Mouse (Mus musculus) liver, postnatal 0 days (tissue): ENCODE data around the gene Slc4a4. TPM values are rescaled to one million over a fixed set of nuclear protein-coding genes. Genes with fewer than 3 reads are reported as not detected.

Experiments used
- ATAC-seq: fragments of 200-750 bp; cut with Nextera tagmentation; 2 replicates; pipeline ENCODE4 v1.8.0; 2017; ENCODE audit warnings: mild to moderate bottlenecking, moderate library complexity
- DNase-seq: peaks from one replicate; pipeline ENCODE4 v3.0.0-alpha.2; 2016
- H3K27ac ChIP-seq: fragments of 300-500 bp; sonication (generic); 2 replicates; pipeline ENCODE4 v1.5.1; 2014; ENCODE audit warnings: antibody characterized with exemption, moderate library complexity, mild to moderate bottlenecking, low read depth
- H3K27me3 ChIP-seq: fragments of 300-500 bp; sonication (generic); 2 replicates; pipeline ENCODE4 v1.6.1; 2014; ENCODE audit warnings: low read length, control low read depth, mixed read lengths; ENCODE audit not compliant: insufficient read depth
- H3K36me3 ChIP-seq: fragments of 300-500 bp; sonication (generic); replicated peaks from 2 replicates; pipeline ENCODE4 v1.6.1; 2014; ENCODE audit warnings: mild to moderate bottlenecking, control low read depth, low read length, moderate library complexity, mixed read lengths; ENCODE audit not compliant: insufficient read depth
- H3K4me1 ChIP-seq: fragments of 300-500 bp; sonication (generic); 2 replicates; pipeline ENCODE4 v1.6.1; 2014; ENCODE audit warnings: antibody characterized with exemption, mild to moderate bottlenecking, control low read depth; ENCODE audit not compliant: insufficient read depth
- H3K4me2 ChIP-seq: fragments of 300-500 bp; sonication (generic); 2 replicates; pipeline ENCODE4 v1.6.1; 2014; ENCODE audit warnings: low read depth, mild to moderate bottlenecking, low read length, moderate library complexity, mixed read lengths
- H3K4me3 ChIP-seq: fragments of 300-500 bp; sonication (generic); 2 replicates; pipeline ENCODE4 v1.5.1; 2014; ENCODE audit warnings: low read depth, low read length
- H3K9ac ChIP-seq: fragments of 300-500 bp; sonication (generic); replicated peaks from 2 replicates; pipeline ENCODE4 v1.6.1; 2014; ENCODE audit warnings: mild to moderate bottlenecking, moderate library complexity
- H3K9me3 ChIP-seq: fragments of 300-500 bp; sonication (generic); 2 replicates; pipeline ENCODE4 v1.6.1; 2016; ENCODE audit warnings: mild to moderate bottlenecking, control low read depth, low read length, mixed read lengths
- CTCF ChIP-seq: sonication (generic); IDR thresholded peaks from 2 replicates; pipeline ENCODE4 v1.5.1; 2016; ENCODE audit warnings: antibody characterized with exemption, low read depth
- EP300 ChIP-seq: IDR thresholded peaks from 2 replicates; pipeline ENCODE4 v1.6.1; 2016; ENCODE audit warnings: antibody characterized with exemption, low read depth, mild to moderate bottlenecking
- WGBS: fragments of 180-500 bp; shearing (Covaris S2); extraction: QIAGEN DNeasy Blood & Tissue Kit; methylation state at CpG from one replicate; pipeline ENCODE4 v1.1.7; 2014; ENCODE audit not compliant: insufficient replicate concordance; 5-methylcytosine and 5-hydroxymethylcytosine counted together
- polyA plus RNA-seq: library from polyadenylated mRNA; unstranded; fragments of >200 nt; fragmentation: Nextera tagmentation; extraction: Ambion mirVana; gene quantifications from 2 replicates; pipeline ENCODE4 v1.2.1, GENCODE M21; 2015

The Slc4a4 gene
- polyA plus RNA-seq, 1 experiment from 2014 or later, result 4.1 TPM

DNA sequence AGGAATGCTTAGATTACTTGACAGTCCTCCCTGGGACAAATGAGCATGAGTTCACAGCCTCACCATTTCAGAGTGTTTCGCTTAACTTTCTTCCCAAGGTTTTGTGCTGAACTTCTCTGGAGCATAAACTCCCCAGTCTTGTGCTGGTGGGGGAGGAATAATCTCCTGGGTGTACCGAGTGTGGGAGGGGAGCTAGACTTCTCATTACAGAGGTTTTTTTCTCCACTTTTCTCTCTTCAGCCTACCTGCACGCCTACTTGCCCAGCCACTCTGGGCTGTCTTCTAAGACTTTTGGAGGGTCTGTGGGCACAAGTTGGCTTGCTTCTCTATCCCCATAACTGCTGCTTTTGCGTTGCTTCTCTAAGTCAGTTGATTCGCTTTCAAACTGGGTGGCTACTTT, 365.2 kb downstream of the Slc4a4 start:
- H3K4me1 ChIP-seq, result 0 out of 2 replicates have a peak, but pooled peaks cover 4% of the 10 kb centered on the region
- TF ChIP-seq EP300 (no peak), CTCF (no peak)
- H3K4me2 ChIP-seq, result no peak overlapping the region
- no peaks in the 10 kb centered on the region for H3K36me3 ChIP-seq
- 64% methylated on average over 5 of the region's 5 CpGs for WGBS
- H3K4me3 ChIP-seq, result no peak overlapping the region
- ATAC-seq (no peak), DNase-seq (no peak)
- H3K27me3 ChIP-seq, result no peaks in the 10 kb centered on the region
- H3K9me3 ChIP-seq, result no peaks in the 10 kb centered on the region
- no peak overlapping the region for H3K9ac ChIP-seq
- no peak overlapping the region for H3K27ac ChIP-seq

DNA sequence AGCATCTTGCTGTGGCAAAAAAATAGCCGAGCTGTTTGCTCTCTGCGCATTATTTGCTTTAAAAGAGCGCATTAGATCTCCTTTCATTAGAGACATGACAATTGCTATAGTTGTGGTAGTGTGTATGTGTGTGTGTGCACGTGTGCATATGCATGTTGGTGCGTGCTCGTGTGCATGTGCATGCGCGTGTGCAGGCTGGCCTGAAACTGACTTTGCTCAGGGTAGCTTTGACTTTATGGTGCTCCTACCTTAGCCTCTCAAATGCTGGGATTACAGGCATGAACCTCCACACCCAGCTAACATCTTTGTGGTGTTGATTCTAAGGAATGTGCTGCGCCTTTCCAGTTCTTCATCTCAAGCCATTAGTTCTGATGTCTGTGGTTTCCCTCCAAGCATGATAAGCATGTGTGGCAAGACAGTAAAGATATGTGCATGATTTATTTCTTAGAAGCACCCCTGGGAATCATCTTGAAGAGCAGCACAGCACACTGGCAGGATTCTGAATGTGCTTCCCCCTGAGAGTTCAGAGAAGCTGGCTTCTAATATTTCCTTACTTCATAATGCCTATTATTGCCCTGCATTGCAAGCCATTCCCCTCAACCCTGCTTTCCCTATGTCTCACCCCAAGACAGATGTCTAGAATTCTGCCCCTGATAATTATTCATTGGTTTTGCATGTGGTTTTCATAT, 373.3 kb downstream of the Slc4a4 start:
- no peak overlapping the region for H3K27ac ChIP-seq
- 0 out of 2 replicates have a peak, but pooled peaks cover 4% of the 10 kb centered on the region for H3K4me1 ChIP-seq
- no peak overlapping the region for H3K4me3 ChIP-seq
- H3K36me3 ChIP-seq, result no peaks in the 10 kb centered on the region
- DNase-seq (no peak), ATAC-seq (no peak)
- no peak overlapping the region for H3K4me2 ChIP-seq
- H3K9ac ChIP-seq, result no peak overlapping the region
- H3K27me3 ChIP-seq, result no peaks in the 10 kb centered on the region
- TF ChIP-seq CTCF (no peak), EP300 (no peak)
- 83% methylated on average over 9 of the region's 9 CpGs for WGBS
- H3K9me3 ChIP-seq, result no peaks in the 10 kb centered on the region

- ATAC-seq, result no peak
Observed at GRCm38 (mm10) chr5:89277049-89277448, 390.4 kb downstream of the Slc4a4 start.

DNA sequence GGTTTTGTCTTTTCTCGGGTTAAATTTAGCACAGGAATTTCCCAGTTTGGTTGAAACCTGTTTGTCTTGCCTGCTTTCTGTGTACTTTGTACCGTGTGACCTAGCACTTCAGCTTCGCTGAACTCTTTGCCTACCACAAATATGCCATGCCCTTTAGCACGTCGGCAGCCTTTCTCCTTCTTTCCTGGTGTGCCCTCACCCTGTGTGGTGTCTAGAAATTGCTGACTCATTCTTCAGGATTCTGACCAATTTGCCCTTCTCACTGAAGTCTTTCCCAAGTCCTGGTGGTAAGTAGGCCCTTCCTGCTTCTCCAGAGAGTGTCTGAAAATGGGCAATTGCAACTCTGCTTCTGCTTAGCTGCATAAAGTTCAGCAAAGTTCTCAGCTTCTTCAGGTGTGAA, 391.0 kb downstream of the Slc4a4 start:
- 0 out of 2 replicates have a peak overlapping the region, but pooled peaks have one; percentile 30 for H3K4me2 ChIP-seq
- WGBS, result 35% methylated on average over 5 of the region's 5 CpGs
- H3K27me3 ChIP-seq, result no peaks in the 10 kb centered on the region
- ATAC-seq (peak; percentile 87), DNase-seq (peak; percentile 40)
- no peaks in the 10 kb centered on the region for H3K36me3 ChIP-seq
- H3K9me3 ChIP-seq, result no peaks in the 10 kb centered on the region
- H3K27ac ChIP-seq, result peak overlapping the region; percentile 79
- no peak overlapping the region for H3K9ac ChIP-seq
- peaks cover 4% of the 10 kb centered on the region; the same call in 1 of the 2 replicates for H3K4me1 ChIP-seq
- H3K4me3 ChIP-seq, result no peak overlapping the region
- TF ChIP-seq EP300 (no peak), CTCF (no peak)

More at GRCm38 (mm10) chr5:89277049-89277448, 390.4 kb downstream of the Slc4a4 start:
- TF ChIP-seq EP300 (no peak), CTCF (no peak)
- H3K4me1 ChIP-seq, result peaks cover 4% of the 10 kb centered on the region; the same call in 1 of the 2 replicates
- DNase-seq, result no peak
- H3K27me3 ChIP-seq, result no peaks in the 10 kb centered on the region
- no peak overlapping the region for H3K4me2 ChIP-seq
- no peaks in the 10 kb centered on the region for H3K9me3 ChIP-seq
- WGBS, result 65% methylated on average over 2 of the region's 2 CpGs
- no peak overlapping the region for H3K9ac ChIP-seq
- H3K4me3 ChIP-seq, result no peak overlapping the region
- H3K36me3 ChIP-seq, result no peaks in the 10 kb centered on the region
- peak overlapping the region; percentile 79 for H3K27ac ChIP-seq

- Histone ChIP-seq H3K27me3 (no peaks in the 10 kb centered on the region), H3K36me3 (no peaks in the 10 kb centered on the region), H3K27ac (peak overlapping the region; percentile 79), H3K9ac (no peak overlapping the region), H3K4me1 (peaks cover 4% of the 10 kb centered on the region; the same call in 1 of the 2 replicates), H3K4me2 (peak overlapping the region; percentile 8), H3K4me3 (no peak overlapping the region), H3K9me3 (no peaks in the 10 kb centered on the region)
- ATAC-seq (peak; percentile 88), DNase-seq (peak; percentile 18)
- TF ChIP-seq EP300 (peak; percentile 83), CTCF (no peak)
Observed at GRCm38 (mm10) chr5:89278309-89278708, 391.7 kb downstream of the Slc4a4 start.

- no peak overlapping the region for H3K9ac ChIP-seq
- no peaks in the 10 kb centered on the region for H3K27me3 ChIP-seq
- no peak for TF ChIP-seq CTCF
- no peak for TF ChIP-seq EP300
- no peak overlapping the region for H3K4me2 ChIP-seq
- peaks cover 4% of the 10 kb centered on the region; the same call in 1 of the 2 replicates for H3K4me1 ChIP-seq
- H3K27ac ChIP-seq, result no peak overlapping the region
- DNase-seq, result no peak
- no peak for ATAC-seq
- H3K9me3 ChIP-seq, result no peaks in the 10 kb centered on the region
- no peak overlapping the region for H3K4me3 ChIP-seq
- 64% methylated on average over 3 of the region's 3 CpGs for WGBS
- H3K36me3 ChIP-seq, result no peaks in the 10 kb centered on the region
Observed at GRCm38 (mm10) chr5:89280312-89280863, 393.8 kb downstream of the Slc4a4 start.

Other genes starting within 250 kb of the Slc4a4 start
- 35.9 and 42.0 TPM in 2 replicates for gene Grsf1, start 210.6 kb upstream of the Slc4a4 start, polyA plus RNA-seq
- gene Mob1b, start 166.0 kb upstream of the Slc4a4 start, polyA plus RNA-seq, result 5.3 and 6.2 TPM in 2 replicates
- 44.7 and 46.8 TPM in 2 replicates for gene Dck, start 121.8 kb upstream of the Slc4a4 start, polyA plus RNA-seq